Comparison of ENCODE assay signal across 8 mouse cellular contexts in the genomic region with DNA sequence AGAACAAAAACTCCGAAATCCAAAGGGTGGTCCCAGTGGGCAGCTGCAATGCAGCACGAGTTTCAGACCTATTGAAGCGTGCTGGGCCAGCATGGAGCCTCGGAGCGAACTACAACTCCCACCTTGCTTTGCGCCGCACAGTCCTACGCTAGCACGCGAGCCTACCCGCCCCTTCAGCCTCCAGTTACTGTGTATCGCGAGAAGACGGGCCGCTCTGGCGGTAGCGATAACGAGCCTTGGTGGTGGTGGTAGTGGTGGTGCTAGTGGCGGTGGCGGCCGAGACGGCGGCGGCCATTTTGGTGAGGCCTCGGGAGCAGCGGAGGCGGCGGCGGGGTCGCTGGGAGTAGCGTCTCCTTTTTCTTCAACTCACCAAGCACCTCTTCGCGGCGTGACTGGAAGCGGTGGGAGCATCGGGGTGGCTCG. TPM values are rescaled to one million over a fixed set of nuclear protein-coding genes. Genes with fewer than 3 reads are reported as not detected.
DNase-seq lines count a peak whose midpoint lies in the region; ATAC-seq and TF ChIP-seq lines count a peak whose summit lies in the region.

A gene (plus strand): TSS at position 176 of the 423 bp plus-strand sequence.

- H3K36me3 ChIP-seq in lung, postnatal 0 days (ENCODE audit: insufficient read depth, low read length): peaks cover 6% of the 10 kb centered on the region; the same call in 1 of the 2 replicates

- peak within 1 kb of the TSS; percentile 69 for H3K4me2 ChIP-seq in lung, postnatal 0 days (replicated peaks; ENCODE audit: low read depth, low read length)

- under 1% methylated on average over 37 of the region's 37 CpGs for WGBS in cerebellum, adult 2 months
- 0% methylated on average over 33 of the region's 37 CpGs for WGBS in lung, postnatal 0 days

- no peaks in the 10 kb centered on the region for H3K9me3 ChIP-seq in lung, postnatal 0 days (ENCODE audit: low read length)

- peak within 1 kb of the TSS; percentile 93 for H3K9ac ChIP-seq in lung, postnatal 0 days (replicated peaks; ENCODE audit: low read depth)

- peak; percentile 83 for TF ChIP-seq EP300 in lung, postnatal 0 days (IDR thresholded peaks at IDR 0.05)

- peak; percentile 93 for DNase-seq in MEL-GATA-1-ER (ENCODE audit: extremely low read depth, low read depth)
- peak; percentile 95 to 97 for DNase-seq in cerebellum, adult 2 months
- peak; percentile 97 for DNase-seq in forelimb bud, embryonic 11.5 days (ENCODE audit: low read depth, low spot score)
- peak; percentile 98 for DNase-seq in layer of hippocampus, adult 9-11 months
- peak; percentile 99 for DNase-seq in lung, postnatal 0 days (ENCODE audit: low spot score)
- DNase-seq in retina, adult 2 months (ENCODE audit: low read depth, low spot score): peak; percentile 89
- peak; percentile 92 to 97 for DNase-seq in thymus, postnatal 36 days

- TF ChIP-seq POLR2A in cerebellum, adult 2 months (IDR thresholded peaks at IDR 0.05; ENCODE audit: borderline replicate concordance, insufficient read depth, low read length): peak; percentile 87

- H3K27me3 ChIP-seq in cerebellum, adult 2 months (ENCODE audit: control insufficient read depth, insufficient read depth, low read length): no peaks in the 10 kb centered on the region
- H3K27me3 ChIP-seq in lung, postnatal 0 days (replicated peaks; ENCODE audit: insufficient read depth, low read length): no peaks in the 10 kb centered on the region

- H3K27ac ChIP-seq in cerebellum, adult 2 months (ENCODE audit: insufficient read depth, low read length): peak within 1 kb of the TSS; percentile 94
- H3K27ac ChIP-seq in lung, postnatal 0 days (ENCODE audit: low read length): peak within 1 kb of the TSS; percentile 99

- H3K4me1 ChIP-seq in cerebellum, adult 2 months (ENCODE audit: control insufficient read depth, insufficient read depth, low read length): peaks cover 5% of the 10 kb centered on the region; the same call in 1 of the 2 replicates
- peaks cover 5% of the 10 kb centered on the region; the same call in 1 of the 2 replicates for H3K4me1 ChIP-seq in lung, postnatal 0 days (ENCODE audit: insufficient read depth, low read depth, low read length)

- no peak for TF ChIP-seq CTCF in cerebellum, adult 2 months (IDR thresholded peaks at IDR 0.05; ENCODE audit: borderline replicate concordance, insufficient read depth, low read depth, low read length)
- no peak for TF ChIP-seq CTCF in lung, postnatal 0 days (IDR thresholded peaks at IDR 0.05)

- ATAC-seq in hematopoietic stem cell, adult 5-6 weeks (replicated peaks in 1 of 2; ENCODE audit: insufficient read depth in 1 of 2, low FRiP score in 2 of 2, low TSS enrichment in 1 of 2, low read depth in 1 of 2, poor library complexity in 2 of 2, severe bottlenecking in 2 of 2): peak; percentile 96 to 97
- ATAC-seq in lung, postnatal 0 days: peak; percentile 97

- H3K4me3 ChIP-seq in cerebellum, adult 2 months (replicated peaks; ENCODE audit: insufficient read depth, low read depth, low read length): peak within 1 kb of the TSS; percentile 83
- peak within 1 kb of the TSS; percentile 87 for H3K4me3 ChIP-seq in lung, postnatal 0 days (ENCODE audit: low read depth, low read length)

RNA-seq across cellular contexts. Expression of the gene that starts here (rescaled TPM):
- polyA plus RNA-seq in cerebellum, adult 2 months (2012; rRNA removed): 32.2 and 36.2 TPM in 2 replicates
- total RNA-seq in hematopoietic stem cell, adult 5-6 weeks (2017): 24.2 and 38.4 TPM in 2 replicates
- 19.2 and 19.3 TPM in 2 replicates for polyA plus RNA-seq in lung, postnatal 0 days (2015; fragmentation: Nextera tagmentation; extraction: Ambion mirVana)

Comparison
In these comparisons a context has a peak if more than half of its experiments do, and no peak if none do; other contexts are left out.
1. Peak in every context shown above with its lines: DNase-seq, ATAC-seq, H3K4me3 ChIP-seq and H3K27ac ChIP-seq.